Mouse (Mus musculus) heart, adult 9 months (tissue): ENCODE measurements at regions not wholly inside any gene's neighbourhood (a gene's known extent, or its start where the extent isn't known, plus 50 kb on each side); places are given as distances from the start of the nearest gene placed in this dataset.
A peak's percentile ranks its signal among the peaks of the same experiment; 100 is the strongest.

ENCODE experiments used
- DNase-seq, 2 experiments: peaks; one replicate each; pipeline ENCODE4 v3.0.0; 2022; ENCODE audit warnings: low spot score in 2 of 2

DNA sequence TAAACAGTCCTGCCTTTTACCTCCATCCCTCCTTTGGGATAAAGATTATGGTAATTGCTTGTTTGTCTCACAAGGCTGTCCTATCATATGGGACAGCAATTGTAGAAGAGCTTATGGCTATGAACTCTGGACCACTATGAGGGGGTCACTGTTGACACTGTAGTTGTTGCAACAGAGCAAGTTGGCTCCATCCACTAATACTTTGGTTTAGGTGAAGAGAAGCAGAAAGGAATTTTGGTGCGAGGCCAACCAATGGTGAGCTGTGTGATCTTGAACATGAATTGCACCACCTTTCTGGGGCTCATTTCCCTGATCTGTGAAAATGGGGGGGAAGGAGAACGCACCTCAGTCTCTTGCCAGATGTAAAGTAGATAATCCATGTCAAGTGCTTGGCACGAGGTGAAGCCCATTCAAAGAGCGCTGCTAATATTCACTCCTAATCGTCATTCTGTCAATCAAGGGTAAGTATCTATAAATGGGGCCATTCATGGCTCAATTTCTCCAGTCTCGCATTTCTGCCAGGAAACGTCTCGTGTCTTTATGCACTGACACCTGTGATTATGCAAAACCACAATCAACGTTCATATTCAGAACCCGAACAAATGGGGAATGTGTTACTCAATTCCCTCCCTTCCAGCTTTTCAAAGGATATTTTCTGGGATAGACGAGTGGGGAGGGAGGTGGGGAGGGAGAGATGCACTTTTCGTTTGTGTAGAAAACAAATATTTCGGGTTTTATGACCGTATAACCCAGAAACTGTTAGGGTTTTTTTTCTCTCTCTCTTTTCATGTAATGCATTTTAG lies 133.3 kb upstream of the Jun start:
- DNase-seq = no peak

DNA sequence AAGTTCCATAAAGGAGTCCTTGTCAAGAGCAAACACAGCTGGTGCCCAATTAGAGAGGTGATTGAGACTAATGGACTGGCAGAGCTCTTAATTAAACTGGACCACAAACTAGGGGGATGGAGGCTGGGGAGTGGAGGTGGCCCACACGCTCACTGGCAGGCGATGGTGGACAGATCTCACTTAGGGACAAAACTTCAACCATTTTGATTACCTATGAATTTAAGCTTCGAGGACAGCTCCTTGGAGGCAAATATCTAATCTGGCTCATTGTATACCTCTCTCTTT lies 133.8 kb upstream of the Jun start:
- no peak for DNase-seq

GRCm38 (mm10) chr4:95188107-95188506 lies 136.1 kb upstream of the Jun start:
- DNase-seq = no peak

- peak in 1 of 2 experiments; percentile 32 for DNase-seq
These were observed 139.8 kb upstream of the Jun start for GRCm38 (mm10) chr4:95191654-95192406.

GRCm38 (mm10) chr4:95192562-95192961 lies 140.5 kb upstream of the Jun start:
- no peak for DNase-seq

DNA sequence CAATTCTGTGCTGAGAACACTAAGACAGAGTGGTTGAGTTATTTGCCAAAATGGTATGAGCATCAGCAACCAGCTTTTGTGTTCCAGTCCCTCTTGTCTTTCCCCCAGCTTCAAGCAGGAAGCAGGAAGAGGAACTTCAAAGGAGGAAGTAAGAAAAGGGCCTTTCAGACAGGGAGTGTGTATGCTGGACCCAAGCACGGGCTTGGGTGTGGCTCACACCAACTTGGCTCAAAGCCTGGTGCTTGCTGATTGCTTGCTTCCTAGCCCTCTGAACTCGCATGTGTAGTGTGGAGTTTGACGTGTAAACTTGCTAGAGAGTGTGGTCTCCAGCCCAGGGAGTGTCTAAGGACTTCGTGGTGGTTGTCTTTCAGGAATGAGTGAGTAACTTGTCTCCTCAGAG lies 141.0 kb upstream of the Jun start:
- peak; percentile 79 to 86 for DNase-seq

DNA sequence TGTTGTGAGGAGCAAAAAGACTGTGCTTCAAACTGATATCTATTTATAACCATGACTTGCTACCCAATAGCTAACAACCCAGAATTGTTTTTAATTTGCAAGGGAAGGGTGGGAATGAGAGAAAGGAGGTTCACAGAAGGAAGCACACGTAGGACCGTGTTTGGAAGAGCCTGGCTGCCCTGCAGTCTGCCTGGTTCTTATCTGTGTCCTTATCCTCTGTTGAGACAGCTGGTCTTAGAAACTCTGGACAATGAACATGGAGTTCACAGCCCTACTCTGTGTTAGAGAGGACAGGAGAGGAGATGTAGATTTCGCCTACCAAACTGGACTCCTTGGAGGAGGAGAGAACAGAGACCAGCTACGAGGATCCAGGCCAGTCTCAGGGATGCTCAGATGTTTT lies 141.5 kb upstream of the Jun start:
- no peak for DNase-seq

- DNase-seq = no peak
These were observed 142.8 kb upstream of the Jun start for GRCm38 (mm10) chr4:95194621-95195455.

GRCm38 (mm10) chr4:95196106-95196505 lies 144.1 kb upstream of the Jun start:
- DNase-seq = no peak

GRCm38 (mm10) chr4:95197077-95197711 lies 145.2 kb upstream of the Jun start:
- no peak for DNase-seq

GRCm38 (mm10) chr4:95199394-95199793 lies 147.4 kb upstream of the Jun start:
- no peak for DNase-seq

DNA sequence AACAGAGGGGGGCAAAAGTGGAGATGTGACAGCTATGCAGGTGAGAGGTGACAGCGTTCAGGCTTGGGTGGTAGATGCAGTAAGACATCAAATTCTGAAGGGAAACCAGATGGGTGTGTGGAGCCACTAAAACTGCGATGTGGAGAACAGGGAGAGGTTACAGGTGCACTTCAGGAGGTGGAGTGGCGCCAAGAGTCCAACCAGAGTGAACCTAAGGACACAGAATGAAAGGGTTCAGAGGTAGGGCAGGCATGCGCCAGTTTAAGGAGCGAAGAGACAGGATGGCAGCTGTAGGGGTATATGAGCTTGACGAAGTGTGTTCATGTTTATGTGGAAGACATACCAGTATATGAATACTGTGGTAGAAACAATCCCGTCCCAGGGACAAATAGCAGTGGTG lies 148.1 kb upstream of the Jun start:
- DNase-seq = no peak

DNA sequence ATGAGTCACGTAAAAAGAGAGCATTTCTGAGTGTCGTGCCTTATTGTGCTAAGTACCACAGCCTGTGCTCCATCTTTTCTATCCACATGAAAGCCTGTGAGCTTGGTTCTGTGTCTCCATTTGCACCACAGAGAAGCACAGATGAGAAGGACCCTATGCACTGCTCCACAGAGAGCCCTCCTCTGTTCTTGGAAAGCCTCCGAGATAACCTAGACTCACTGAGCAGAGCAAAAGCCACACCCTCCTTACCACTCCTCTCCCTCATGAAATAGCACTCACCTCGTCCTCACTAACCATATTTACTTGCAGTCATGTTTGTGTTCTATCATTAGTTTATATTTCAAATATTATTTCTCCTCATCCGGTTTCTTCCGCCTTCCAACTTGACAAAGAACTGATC lies 150.5 kb upstream of the Jun start:
- no peak for DNase-seq

- no peak for DNase-seq
These were observed 151.6 kb upstream of the Jun start for GRCm38 (mm10) chr4:95203577-95203976.

- DNase-seq = no peak
These were observed 153.3 kb upstream of the Jun start for GRCm38 (mm10) chr4:95205372-95205771.

DNA sequence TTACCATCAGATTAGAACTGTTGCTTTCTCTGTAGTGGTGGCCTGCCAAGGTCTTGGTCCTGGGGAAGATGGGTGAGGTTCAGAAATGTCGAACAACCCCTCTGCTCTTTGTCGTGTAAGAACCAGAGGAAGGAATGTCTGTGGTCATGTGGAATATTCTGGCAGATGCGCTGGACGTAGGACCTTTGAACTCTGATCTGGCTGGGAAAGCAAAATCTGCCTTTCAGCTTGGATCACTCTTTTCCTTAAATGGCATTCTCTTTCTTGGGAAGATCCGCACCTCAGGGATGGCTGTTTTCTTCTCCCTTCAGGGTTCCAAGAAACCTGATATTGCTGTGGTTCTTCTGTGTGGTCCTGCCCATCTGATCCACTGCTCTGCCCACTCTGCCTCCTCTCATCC lies 155.8 kb upstream of the Jun start:
- DNase-seq = no peak

DNA sequence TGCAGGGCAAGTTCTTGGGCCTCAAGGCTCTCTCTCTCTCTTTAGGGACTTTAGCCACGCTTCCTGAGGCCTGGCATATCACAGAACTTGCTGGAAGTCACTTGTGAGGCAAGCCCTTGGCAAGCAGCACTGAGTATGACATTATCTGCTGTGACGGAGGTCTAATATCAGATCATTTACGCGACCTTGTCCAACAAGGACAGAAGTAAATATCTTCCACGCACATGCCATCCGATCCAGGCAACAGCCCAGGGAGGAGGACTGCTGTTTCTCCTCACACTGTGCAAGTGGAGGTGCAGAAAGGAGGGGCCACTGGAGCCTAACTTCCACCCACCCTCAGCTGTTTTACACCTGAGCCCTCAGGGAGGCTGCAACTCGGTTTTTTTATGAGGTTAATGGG lies 156.8 kb upstream of the Jun start:
- no peak for DNase-seq

DNA sequence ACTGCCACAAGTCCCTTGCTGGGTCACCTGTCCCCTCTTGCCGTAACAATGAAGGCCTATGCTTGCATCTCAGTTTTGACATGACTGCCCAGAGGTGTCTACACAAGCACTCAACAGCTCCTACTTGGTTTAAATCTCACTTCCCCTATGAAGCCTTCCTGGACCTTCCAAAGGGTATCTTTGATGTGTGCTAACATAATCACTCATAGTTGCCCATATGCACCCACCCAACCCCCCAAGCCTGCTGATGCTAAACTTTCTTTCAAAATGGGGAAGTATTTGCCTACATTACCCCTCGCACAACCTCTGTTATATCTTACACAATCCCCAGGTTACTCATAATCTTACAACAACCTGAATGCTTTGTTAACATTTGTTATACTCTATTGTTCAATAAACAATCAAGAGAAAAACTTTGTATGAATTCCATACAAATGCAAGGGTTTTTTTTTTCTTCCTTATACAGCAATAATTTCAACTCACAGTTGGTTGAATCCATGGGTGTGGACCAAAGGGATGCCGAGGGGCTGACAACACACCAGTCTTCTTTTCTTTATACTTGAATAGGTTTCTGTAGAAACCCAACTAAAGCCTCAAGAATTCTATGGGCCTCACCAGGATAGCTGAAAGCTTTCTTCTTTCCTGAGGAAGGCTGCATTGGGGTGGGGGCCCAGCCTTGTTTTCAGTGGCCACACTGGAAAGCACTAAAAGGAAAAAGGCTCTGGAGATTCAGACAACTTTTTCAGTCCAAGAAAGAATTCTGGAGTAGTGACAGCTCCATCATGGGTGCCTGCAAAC lies 157.5 kb upstream of the Jun start:
- DNase-seq = no peak

DNA sequence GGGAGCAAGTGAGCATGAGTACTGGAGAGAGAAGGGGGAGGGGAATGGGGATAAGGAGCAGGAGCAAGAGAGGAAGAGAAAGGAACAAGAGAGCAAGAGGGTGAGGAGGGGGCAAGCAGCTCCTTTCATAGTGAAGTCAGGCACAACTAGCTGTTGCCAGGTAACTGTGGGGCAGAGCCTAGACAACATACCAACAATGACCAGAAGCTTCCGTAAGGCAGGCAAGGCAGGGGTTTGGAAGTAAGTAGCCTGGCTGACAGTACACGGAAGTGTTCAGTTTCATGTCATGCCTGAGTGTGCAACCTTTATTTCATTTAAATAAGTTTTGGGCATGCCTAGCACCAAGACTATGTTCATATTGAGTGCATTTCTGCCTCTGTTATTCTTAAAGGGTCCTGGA lies 160.5 kb upstream of the Jun start:
- DNase-seq = no peak

DNA sequence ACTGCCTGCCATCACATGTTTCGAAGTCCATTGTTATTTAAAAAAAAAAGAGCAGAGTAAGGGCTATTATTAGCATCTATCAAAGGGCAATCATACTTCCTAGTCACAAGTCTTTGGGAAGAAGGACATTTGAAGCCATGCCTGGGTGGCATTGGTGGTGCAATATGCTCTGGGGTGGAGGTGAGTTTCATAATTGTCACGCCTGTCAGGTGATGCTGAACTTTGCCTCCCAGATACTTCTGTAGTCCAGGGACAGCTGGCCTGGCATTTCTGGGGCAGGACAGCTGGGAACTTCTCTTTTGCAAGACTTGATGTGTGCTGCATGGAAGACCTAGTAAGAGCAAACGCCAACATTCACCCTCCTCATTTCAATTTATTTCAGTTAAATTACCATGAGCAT lies 161.0 kb upstream of the Jun start:
- DNase-seq = no peak

DNA sequence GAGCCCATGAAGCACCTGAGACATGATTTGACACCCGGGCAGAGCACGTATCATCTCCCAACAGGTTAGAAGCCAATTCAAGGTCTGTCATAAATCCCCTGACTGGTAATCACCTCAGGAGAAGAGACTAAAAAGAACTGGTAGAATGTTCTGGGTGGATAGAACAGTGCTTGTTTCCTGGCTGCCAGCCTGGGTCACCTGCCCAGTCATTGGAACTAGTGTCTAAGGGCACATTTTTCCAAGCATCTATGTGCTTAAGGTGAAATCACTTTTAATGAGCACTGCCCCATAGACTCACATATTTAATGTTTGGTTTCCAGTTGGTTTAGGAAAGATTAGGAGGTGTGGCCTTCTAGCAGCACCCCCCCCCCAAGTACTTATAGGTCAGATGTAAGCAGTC lies 162.0 kb upstream of the Jun start:
- no peak for DNase-seq
